Mouse (Mus musculus) hindbrain, embryonic 14.5 days (tissue): Measurements from ENCODE around the gene Pnpla2. TPM values are rescaled to one million over a fixed set of nuclear protein-coding genes. Genes with fewer than 3 reads are reported as not detected.

Experiments
- ATAC-seq: fragments of 200-750 bp; cut with Nextera tagmentation; 2 replicates; pipeline ENCODE4 v1.8.0; 2017; ENCODE audit warnings: moderate number of reproducible peaks, mild to moderate bottlenecking, moderate TSS enrichment, moderate library complexity; ENCODE audit not compliant: low FRiP score
- DNase-seq: peaks from one replicate; pipeline ENCODE4 v3.0.0-alpha.2; 2015; ENCODE audit warnings: low spot score
- H3K27ac ChIP-seq: fragments of 300-500 bp; sonication (generic); 2 replicates; pipeline ENCODE4 v1.5.1; 2014; ENCODE audit warnings: mild to moderate bottlenecking, moderate library complexity
- H3K27me3 ChIP-seq: fragments of 300-500 bp; sonication (generic); 2 replicates; pipeline ENCODE4 v1.6.1; 2014; ENCODE audit warnings: mild to moderate bottlenecking, low read length, mixed read lengths; ENCODE audit not compliant: control insufficient read depth, insufficient read depth
- H3K36me3 ChIP-seq: fragments of 300-500 bp; sonication (generic); replicated peaks from 2 replicates; pipeline ENCODE4 v1.6.1; 2014; ENCODE audit not compliant: control insufficient read depth, insufficient read depth
- H3K4me1 ChIP-seq: fragments of 300-500 bp; sonication (generic); replicated peaks from 2 replicates; pipeline ENCODE4 v1.6.1; 2014; ENCODE audit warnings: antibody characterized with exemption, low read length, mixed read lengths; ENCODE audit not compliant: control insufficient read depth, insufficient read depth
- H3K4me2 ChIP-seq: fragments of 300-500 bp; sonication (generic); replicated peaks from 2 replicates; pipeline ENCODE4 v1.6.1; 2014; ENCODE audit warnings: mild to moderate bottlenecking, moderate library complexity
- H3K4me3 ChIP-seq: fragments of 300-500 bp; sonication (generic); replicated peaks from 2 replicates; pipeline ENCODE4 v1.5.1; 2014; ENCODE audit warnings: mild to moderate bottlenecking, low read length
- H3K9ac ChIP-seq: fragments of 300-500 bp; sonication (generic); 2 replicates; pipeline ENCODE4 v1.6.1; 2014
- H3K9me3 ChIP-seq: fragments of 300-500 bp; sonication (generic); 2 replicates; pipeline ENCODE4 v1.6.1; 2016; ENCODE audit warnings: low read length; ENCODE audit not compliant: control insufficient read depth
- WGBS: fragments of 180-500 bp; shearing (Covaris S2); extraction: QIAGEN DNeasy Blood & Tissue Kit; methylation state at CpG from one replicate; pipeline ENCODE4 v1.1.7; 2014; 5-methylcytosine and 5-hydroxymethylcytosine counted together
- polyA plus RNA-seq: library from polyadenylated mRNA; unstranded; fragments of >200 nt; fragmentation: Nextera tagmentation; extraction: Ambion mirVana; gene quantifications from 2 replicates; pipeline ENCODE4 v1.2.1, GENCODE M21; 2014

Gene Pnpla2
- polyA plus RNA-seq, 1 experiment from 2014 or later = 15.3 TPM

DNA sequence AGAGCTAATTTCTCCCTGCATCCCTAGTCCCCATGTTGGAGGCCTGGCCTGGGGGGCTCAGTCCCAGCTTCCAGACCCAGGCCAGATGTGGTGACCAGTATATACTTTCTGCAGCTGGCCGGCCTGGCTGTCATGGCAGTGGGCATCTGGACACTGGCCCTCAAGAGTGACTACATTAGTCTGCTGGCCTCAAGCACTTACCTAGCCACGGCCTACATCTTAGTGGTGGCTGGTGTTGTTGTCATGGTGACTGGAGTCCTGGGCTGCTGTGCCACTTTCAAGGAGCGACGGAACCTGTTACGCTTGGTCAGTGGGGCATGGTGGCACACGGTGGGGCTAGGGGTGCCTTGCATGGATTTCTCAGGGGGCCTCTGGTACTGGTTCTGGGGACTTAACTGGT lies 14.4 kb downstream of the Pnpla2 start:
- peak overlapping the region; percentile 35 for H3K4me3 ChIP-seq
- DNase-seq = no peak
- H3K27me3 ChIP-seq = peaks cover 26% of the 10 kb centered on the region
- H3K4me2 ChIP-seq = peak overlapping the region; percentile 71
- peaks cover 40% of the 10 kb centered on the region for H3K4me1 ChIP-seq
- no peaks in the 10 kb centered on the region for H3K9me3 ChIP-seq
- no peak for ATAC-seq
- peaks cover 31% of the 10 kb centered on the region for H3K36me3 ChIP-seq
- H3K27ac ChIP-seq = peak overlapping the region; percentile 89
- H3K9ac ChIP-seq = peak overlapping the region; percentile 74
- WGBS = 68% methylated on average over 6 of the region's 6 CpGs

DNA sequence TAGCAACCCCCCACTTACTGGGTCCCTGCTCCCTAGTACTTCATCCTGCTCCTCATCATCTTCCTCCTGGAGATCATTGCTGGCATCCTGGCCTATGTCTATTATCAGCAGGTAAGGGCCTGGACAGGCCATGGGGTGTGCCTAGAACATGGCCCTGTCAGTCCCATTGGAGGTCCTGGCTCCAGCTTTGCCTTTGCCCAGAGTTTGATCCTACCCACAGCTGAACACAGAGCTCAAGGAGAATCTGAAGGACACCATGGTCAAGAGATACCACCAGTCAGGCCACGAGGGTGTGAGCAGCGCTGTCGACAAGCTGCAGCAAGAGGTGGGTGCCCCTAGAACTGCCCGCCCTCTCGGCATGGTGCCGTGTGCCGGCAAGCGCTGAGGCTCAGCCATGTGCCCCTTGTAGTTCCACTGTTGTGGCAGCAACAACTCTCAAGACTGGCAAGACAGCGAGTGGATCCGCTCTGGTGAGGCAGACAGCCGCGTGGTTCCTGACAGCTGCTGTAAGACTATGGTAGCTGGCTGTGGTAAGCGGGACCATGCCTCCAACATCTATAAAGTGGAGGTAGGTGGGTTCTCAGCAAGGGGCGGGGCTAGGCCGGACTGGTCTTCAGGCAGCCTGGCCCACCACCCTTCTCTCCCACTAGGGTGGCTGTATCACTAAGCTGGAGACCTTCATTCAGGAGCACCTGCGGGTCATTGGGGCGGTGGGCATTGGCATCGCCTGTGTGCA lies 15.1 kb downstream of the Pnpla2 start:
- DNase-seq (no peak), ATAC-seq (no peak)
- Histone ChIP-seq H3K9me3 (no peaks in the 10 kb centered on the region), H3K27ac (no peak overlapping the region), H3K27me3 (peaks cover 19% of the 10 kb centered on the region), H3K9ac (peak overlapping the region; percentile 74), H3K36me3 (peaks cover 31% of the 10 kb centered on the region), H3K4me3 (no peak overlapping the region), H3K4me2 (peak overlapping the region; percentile 71), H3K4me1 (peaks cover 40% of the 10 kb centered on the region)
- 95% methylated on average over 18 of the region's 18 CpGs for WGBS

DNA sequence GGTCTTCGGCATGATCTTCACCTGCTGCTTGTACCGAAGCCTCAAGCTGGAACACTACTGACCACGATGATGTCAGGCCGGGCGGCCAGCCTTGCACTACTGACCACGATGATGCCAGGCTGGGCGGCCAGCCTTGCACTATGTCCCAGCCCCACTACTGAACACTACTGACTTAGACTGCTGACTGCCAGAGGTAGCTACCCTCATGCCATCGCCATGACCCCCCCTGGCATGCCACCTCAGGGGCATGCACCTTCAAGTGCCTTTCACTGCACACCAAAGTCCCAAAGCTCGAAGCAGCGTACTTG lies 15.6 kb downstream of the Pnpla2 start:
- Histone ChIP-seq H3K27ac (no peak overlapping the region), H3K4me1 (peaks cover 41% of the 10 kb centered on the region), H3K27me3 (peaks cover 14% of the 10 kb centered on the region), H3K9me3 (no peaks in the 10 kb centered on the region), H3K36me3 (peaks cover 31% of the 10 kb centered on the region), H3K4me2 (no peak overlapping the region), H3K9ac (no peak overlapping the region), H3K4me3 (no peak overlapping the region)
- DNase-seq (no peak), ATAC-seq (no peak)
- WGBS = 94% methylated on average over 10 of the region's 10 CpGs

DNA sequence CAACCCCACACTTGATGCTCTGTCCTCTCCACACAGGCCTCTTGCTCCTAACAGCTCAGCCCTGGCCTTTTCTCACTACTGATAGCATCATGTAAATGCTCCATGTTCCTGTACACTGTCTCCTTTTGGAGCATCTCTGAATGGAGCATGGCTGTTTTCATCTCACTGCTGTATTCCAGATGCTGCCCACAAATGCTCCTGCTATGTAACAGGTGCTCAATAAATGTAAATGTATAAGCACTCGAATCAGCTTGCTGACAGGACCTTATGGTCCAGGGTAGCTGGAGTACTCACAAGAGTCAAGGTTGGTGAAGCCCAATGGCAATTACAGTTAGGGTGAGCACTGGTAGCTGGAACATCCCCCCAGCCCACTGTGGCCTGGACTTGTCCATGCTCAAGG lies 16.2 kb downstream of the Pnpla2 start:
- ATAC-seq = no peak
- no peaks in the 10 kb centered on the region for H3K9me3 ChIP-seq
- H3K4me3 ChIP-seq = no peak overlapping the region
- DNase-seq = no peak
- no peak overlapping the region for H3K27ac ChIP-seq
- WGBS = 86% methylated on average over 1 of the region's 1 CpGs
- peaks cover 48% of the 10 kb centered on the region for H3K4me1 ChIP-seq
- H3K9ac ChIP-seq = no peak overlapping the region
- peaks cover 31% of the 10 kb centered on the region for H3K36me3 ChIP-seq
- peaks cover 14% of the 10 kb centered on the region; the same call in 1 of the 2 replicates for H3K27me3 ChIP-seq
- no peak overlapping the region for H3K4me2 ChIP-seq

DNA sequence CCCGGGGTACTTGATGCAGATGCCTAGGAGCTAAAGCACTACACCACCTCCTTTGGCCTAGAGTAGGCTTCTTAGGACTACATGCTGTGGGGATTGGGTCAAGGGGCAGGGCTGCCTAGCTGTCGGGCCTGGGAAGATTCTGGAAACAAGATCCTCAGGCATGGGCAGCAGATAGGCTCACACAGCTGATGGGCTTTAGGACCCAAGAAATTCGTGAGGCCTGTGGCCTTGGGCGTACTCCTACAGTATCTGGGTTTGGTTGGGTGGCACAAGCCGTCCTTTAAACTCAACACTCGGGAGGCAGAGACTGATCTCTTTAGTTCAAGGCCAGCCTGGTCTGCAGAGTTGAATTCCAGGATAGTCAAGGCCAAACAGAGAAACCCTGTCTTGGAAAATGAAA lies 17.2 kb downstream of the Pnpla2 start:
- Histone ChIP-seq H3K27me3 (0 out of 2 replicates have a peak, but pooled peaks cover 7% of the 10 kb centered on the region), H3K9me3 (no peaks in the 10 kb centered on the region), H3K27ac (no peak overlapping the region), H3K4me1 (peaks cover 43% of the 10 kb centered on the region), H3K9ac (no peak overlapping the region), H3K4me2 (no peak overlapping the region), H3K4me3 (no peak overlapping the region), H3K36me3 (peaks cover 31% of the 10 kb centered on the region)
- WGBS = 82% methylated on average over 6 of the region's 6 CpGs
- no peak for ATAC-seq
- no peak for DNase-seq

DNA sequence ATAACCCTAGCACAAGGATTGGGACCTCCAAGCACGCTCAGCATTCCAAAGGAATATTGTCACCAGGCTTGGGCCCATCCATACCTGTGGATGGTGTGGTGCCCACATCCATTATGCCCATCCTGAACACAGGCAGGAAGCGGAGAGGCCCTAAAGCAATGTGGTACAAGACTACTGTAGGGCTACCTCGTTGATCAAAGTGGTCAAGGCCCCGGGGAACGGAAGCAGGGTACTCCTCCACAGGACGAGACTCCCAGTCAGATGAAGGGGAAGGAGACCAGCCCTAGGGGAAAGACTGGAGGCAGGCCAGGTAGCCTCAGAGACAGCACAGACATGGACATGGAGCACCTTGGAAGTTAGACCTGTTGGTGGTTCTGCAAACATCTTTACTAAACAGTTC lies 17.8 kb downstream of the Pnpla2 start:
- Histone ChIP-seq H3K27ac (no peak overlapping the region), H3K36me3 (peaks cover 31% of the 10 kb centered on the region), H3K4me3 (no peak overlapping the region), H3K4me2 (no peak overlapping the region), H3K9ac (no peak overlapping the region), H3K27me3 (0 out of 2 replicates have a peak, but pooled peaks cover 7% of the 10 kb centered on the region), H3K4me1 (peaks cover 43% of the 10 kb centered on the region), H3K9me3 (no peaks in the 10 kb centered on the region)
- ATAC-seq = no peak
- DNase-seq = no peak
- WGBS = 90% methylated on average over 6 of the region's 6 CpGs

DNA sequence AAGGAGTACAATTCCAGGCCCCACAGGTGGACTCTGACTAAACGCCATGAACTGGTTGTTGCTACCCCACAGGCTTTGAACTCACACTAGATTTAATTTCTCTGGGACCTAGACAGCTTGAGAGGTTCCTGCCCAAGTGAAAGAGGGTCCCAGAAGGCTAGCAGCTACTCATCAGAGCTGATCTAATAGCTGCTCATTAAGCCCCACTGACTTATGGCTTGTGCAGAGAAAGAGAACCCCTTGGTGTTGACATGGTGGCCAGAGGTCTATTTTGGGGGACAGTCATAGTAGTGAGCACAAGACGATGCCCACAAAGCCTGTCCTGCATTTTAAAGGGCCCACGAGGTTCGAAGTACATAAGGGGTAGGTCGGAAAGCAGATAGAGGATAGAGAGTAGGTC lies 19.2 kb downstream of the Pnpla2 start:
- H3K4me1 ChIP-seq = peaks cover 30% of the 10 kb centered on the region
- no peak overlapping the region for H3K27ac ChIP-seq
- peak overlapping the region; percentile 94 for H3K9ac ChIP-seq
- H3K4me2 ChIP-seq = peak overlapping the region; percentile 63
- no peaks in the 10 kb centered on the region for H3K9me3 ChIP-seq
- H3K27me3 ChIP-seq = 0 out of 2 replicates have a peak, but pooled peaks cover 7% of the 10 kb centered on the region
- no peak for DNase-seq
- 12% methylated on average over 5 of the region's 5 CpGs for WGBS
- ATAC-seq = no peak
- peak overlapping the region; percentile 69 for H3K4me3 ChIP-seq
- H3K36me3 ChIP-seq = peaks cover 31% of the 10 kb centered on the region

DNA sequence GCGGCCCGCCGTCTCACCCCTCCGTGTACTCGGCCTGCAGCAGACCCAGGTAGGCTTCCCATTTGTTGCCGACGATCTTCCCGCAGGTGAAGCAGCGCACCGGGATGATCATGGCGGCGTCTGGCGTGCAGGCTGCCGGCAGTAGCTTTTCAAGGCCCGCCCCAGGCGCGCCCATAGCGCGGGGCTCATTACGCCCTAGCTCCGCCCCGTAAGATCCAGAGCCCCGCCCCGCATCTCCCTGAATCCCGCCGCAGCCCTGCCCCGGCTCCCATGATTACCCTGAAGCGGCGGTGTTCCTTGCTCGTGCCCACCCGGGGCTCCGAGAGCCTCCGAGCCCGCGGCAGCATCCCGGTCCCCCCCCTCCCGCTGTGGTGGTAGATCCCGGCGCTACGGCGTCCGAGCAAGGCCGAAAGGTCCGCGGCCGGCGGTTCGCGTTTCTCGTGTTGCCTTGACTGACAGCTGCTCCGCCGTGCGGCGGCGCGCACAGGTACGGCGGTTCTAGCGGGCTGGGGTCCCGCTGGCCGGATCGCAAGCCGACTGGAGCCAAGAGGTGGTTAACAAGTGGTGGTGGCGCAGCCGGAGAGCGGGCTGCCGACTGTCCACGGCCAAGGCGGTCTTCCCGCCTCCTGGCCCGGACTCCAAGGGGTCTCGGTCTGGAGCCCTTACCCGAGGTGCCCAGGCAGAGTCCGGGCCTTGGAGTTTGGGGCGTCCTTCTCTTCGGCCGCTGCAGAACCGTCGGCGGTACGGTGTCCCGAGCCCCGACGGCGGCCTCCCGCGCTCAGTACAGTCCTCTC lies 20.2 kb downstream of the Pnpla2 start, which contains the start of the genes Polr2l and Tspan4:
Gene Polr2l, minus strand, starts transcription at position 122 of the 794 bp plus-strand sequence.
Gene Tspan4, plus strand, starts transcription at position 230 of the 794 bp plus-strand sequence.
- WGBS = under 1% methylated on average over 87 of the region's 87 CpGs
- ATAC-seq (peak; percentile 82), DNase-seq (peak; percentile 82)
- Histone ChIP-seq H3K4me3 (peak within 1 kb of the TSS; percentile 69), H3K9ac (peak within 1 kb of the TSS; percentile 94), H3K27ac (peak within 1 kb of the TSS; percentile 93), H3K36me3 (peaks cover 26% of the 10 kb centered on the region), H3K9me3 (no peaks in the 10 kb centered on the region), H3K27me3 (0 out of 2 replicates have a peak, but pooled peaks cover 7% of the 10 kb centered on the region), H3K4me2 (peak within 1 kb of the TSS; percentile 63), H3K4me1 (peaks cover 20% of the 10 kb centered on the region)

DNA sequence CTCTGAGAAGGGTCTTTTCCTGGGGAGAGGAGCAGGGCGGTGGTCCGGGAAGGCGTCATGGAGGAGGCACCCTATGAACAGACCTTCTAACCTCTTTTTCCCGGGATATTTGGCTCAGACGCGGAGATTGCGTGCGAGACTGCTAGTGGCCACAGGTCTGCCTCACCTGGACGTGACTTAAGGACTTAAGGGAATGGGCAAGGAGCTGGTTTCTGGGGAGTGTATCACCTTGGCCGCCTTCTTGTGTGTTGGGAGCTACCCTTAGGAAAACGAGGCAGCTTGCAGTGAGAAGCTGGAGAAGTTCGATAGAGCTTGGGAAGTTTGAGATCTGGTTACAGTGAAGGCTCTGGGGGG lies 20.8 kb downstream of the Pnpla2 start:
- Histone ChIP-seq H3K9me3 (no peaks in the 10 kb centered on the region), H3K4me2 (peak overlapping the region; percentile 63), H3K27ac (peak overlapping the region; percentile 47; the same call in 1 of the 2 replicates), H3K4me1 (peaks cover 20% of the 10 kb centered on the region), H3K27me3 (0 out of 2 replicates have a peak, but pooled peaks cover 7% of the 10 kb centered on the region), H3K36me3 (peaks cover 20% of the 10 kb centered on the region), H3K4me3 (peak overlapping the region; percentile 69), H3K9ac (peak overlapping the region; percentile 94)
- DNase-seq = no peak
- no peak for ATAC-seq
- 2% methylated on average over 12 of the region's 12 CpGs for WGBS
